Mouse (Mus musculus) megakaryocyte, embryonic 14.5 days (primary cell): ENCODE data around the gene Ilkap. TPM values are rescaled to one million over a fixed set of nuclear protein-coding genes. Genes with fewer than 3 reads are reported as not detected.

ENCODE experiments used
- H3K27me3 ChIP-seq: replicated peaks from 2 replicates; pipeline ENCODE3; 2012; ENCODE audit warnings: inconsistent platforms
- H3K36me3 ChIP-seq: replicated peaks from 2 replicates; pipeline ENCODE3; 2012; ENCODE audit warnings: low read length, inconsistent platforms, mixed read lengths
- H3K4me1 ChIP-seq: 2 replicates; pipeline ENCODE4 v1.6.1; 2012; ENCODE audit warnings: inconsistent platforms
- H3K4me3 ChIP-seq: replicated peaks from 2 replicates; pipeline ENCODE3; 2012; ENCODE audit warnings: moderate library complexity, mild to moderate bottlenecking, inconsistent platforms
- H3K9me3 ChIP-seq: 2 replicates; pipeline ENCODE4 v1.6.1; 2012; ENCODE audit warnings: inconsistent platforms
- FLI1 ChIP-seq: IDR thresholded peaks from 2 replicates; pipeline ENCODE4 v1.6.1; 2012; ENCODE audit warnings: low read length, inconsistent platforms, mixed read lengths
- GATA1 ChIP-seq: IDR thresholded peaks from 3 replicates; pipeline ENCODE4 v1.6.1; 2012; ENCODE audit warnings: mixed read lengths, low read length, inconsistent platforms, borderline replicate concordance
- polyA plus RNA-seq: library from polyadenylated mRNA; stranded (reverse); fragments of >175 nt; gene quantifications from 2 replicates; pipeline ENCODE4 v1.2.3, GENCODE M21; 2012; ENCODE audit warnings: low replicate concordance; ENCODE audit not compliant: insufficient read depth

The Ilkap gene
- 13.9 and 52.5 TPM in 2 replicates for polyA plus RNA-seq

DNA sequence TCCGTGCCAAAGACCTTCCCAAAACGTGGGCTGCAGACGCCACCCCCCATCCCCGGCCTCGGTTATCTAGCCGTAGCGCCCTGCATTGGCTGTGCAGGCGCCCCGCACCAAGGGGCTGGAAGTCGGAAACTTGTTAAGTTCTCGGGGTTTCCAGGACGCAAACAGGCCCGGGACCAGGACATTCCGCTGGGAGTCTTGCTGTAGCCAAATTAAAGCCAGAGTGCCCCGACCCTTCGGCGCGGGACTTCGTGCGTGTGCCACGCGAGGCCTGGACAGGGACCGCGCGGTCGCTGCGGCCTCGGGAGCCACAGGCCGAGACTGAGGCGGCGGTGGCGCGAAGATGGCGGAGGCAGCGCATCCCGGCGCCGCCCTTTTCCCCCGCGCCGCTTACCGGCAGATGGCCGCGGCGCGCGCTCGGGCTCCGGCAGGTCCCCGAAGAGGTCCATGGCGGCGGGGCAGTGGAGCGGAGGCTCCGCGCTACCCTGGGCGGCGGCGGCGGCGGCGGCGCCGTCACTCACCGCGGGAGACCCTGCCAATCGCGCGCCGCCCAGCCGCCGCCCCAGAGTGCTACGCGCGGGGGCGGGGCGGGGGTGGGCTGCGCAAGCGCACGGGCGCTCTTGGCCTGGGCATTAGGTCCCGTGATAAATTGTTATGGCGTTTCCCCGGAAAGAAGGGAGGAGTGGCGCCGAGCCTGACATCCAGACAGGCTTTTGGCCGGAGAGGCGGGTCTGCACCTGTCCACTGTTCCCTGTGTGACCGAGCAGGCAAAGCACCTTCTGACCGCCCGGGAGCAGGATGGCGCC lies at the start of gene Ilkap:
Gene Ilkap, minus strand, starts transcription at position 556 of the 803 bp plus-strand sequence.
- H3K36me3 ChIP-seq: peaks cover 41% of the 10 kb centered on the region
- H3K9me3 ChIP-seq: peaks cover 9% of the 10 kb centered on the region
- TF ChIP-seq GATA1 (no peak), FLI1 (no peak)
- H3K4me3 ChIP-seq: peak within 1 kb of the TSS; percentile 93
- peaks cover 38% of the 10 kb centered on the region for H3K4me1 ChIP-seq
- peaks cover 2% of the 10 kb centered on the region for H3K27me3 ChIP-seq

DNA sequence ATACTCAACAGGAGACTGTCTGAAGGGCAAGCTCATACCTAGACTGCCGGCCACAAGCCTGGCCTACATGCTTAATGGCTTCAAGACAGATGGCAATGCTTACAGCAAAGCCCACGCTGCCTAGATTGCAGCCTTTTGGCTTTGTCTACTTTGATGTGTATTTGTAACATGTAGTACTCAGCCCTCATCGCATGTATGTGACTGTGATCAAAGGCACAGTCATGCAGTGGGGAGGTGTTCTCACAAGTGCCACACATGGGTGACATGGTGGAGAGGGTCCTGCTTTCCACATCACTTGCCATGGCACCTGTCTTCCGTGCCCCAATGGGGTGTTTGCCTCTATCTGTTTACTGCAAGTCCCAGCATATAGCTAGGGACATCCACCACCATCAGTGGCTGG lies 47.9 kb upstream of the Ilkap start:
- Histone ChIP-seq H3K27me3 (peaks cover 3% of the 10 kb centered on the region), H3K9me3 (peaks cover 16% of the 10 kb centered on the region), H3K4me3 (peak overlapping the region; percentile 8), H3K36me3 (peaks cover 86% of the 10 kb centered on the region), H3K4me1 (peaks cover 30% of the 10 kb centered on the region)
- TF ChIP-seq GATA1 (no peak), FLI1 (no peak)

GRCm38 (mm10) chr1:91446060-91446459 lies 47.4 kb upstream of the Ilkap start:
- Histone ChIP-seq H3K4me3 (no peak overlapping the region), H3K4me1 (peaks cover 30% of the 10 kb centered on the region), H3K36me3 (peaks cover 86% of the 10 kb centered on the region), H3K9me3 (peaks cover 16% of the 10 kb centered on the region), H3K27me3 (peaks cover 3% of the 10 kb centered on the region)
- TF ChIP-seq GATA1 (no peak), FLI1 (no peak)

DNA sequence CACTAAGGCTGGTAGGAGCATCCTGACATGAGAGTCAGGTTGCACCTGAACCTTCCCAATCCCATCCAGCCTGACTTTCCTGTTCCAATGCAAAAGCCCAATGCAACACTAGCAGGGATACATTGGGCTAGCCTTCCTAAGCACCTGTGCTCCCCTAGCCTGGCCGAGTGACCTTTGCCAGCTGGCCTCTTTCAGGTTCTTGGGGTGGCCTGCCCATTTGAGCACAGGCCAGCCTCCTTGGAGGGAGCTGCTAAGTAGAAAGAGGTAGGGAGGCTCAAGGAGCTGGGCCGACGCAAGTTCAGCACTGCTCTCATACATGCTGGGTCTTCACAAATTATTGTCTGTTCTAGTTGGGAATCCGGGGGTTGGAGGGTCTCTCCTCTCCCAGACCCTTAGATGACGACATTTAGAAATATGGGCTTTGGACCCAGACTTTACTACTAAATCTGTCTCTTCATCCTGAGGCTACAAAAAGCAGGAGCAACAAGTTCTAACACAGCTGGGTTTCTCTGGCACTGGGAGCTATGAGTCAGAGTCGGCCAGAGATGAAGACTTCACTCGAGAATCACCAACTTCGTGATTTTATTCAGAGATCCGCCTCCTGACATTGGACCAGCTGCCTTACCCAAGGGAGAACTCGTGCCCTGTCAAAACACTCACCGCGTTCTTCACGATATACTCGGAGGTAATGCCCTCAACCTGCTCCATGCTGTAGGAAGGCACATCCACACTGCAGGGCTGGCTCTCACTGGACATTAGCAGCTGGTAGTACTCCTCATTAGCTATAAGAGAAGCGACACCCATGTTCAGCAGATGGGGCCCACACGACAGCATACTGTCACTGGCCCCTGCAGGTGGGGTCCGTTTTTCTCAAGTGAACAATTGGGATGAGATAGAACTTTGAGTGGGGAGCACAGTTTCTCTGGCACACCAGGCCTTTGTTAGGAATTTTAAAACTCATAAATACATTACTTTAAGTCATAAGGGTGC lies 46.5 kb upstream of the Ilkap start:
- H3K4me3 ChIP-seq: no peak overlapping the region
- no peak for TF ChIP-seq GATA1
- TF ChIP-seq FLI1: no peak
- peaks cover 38% of the 10 kb centered on the region for H3K4me1 ChIP-seq
- H3K36me3 ChIP-seq: peaks cover 86% of the 10 kb centered on the region
- H3K9me3 ChIP-seq: peaks cover 16% of the 10 kb centered on the region
- H3K27me3 ChIP-seq: peaks cover 3% of the 10 kb centered on the region

DNA sequence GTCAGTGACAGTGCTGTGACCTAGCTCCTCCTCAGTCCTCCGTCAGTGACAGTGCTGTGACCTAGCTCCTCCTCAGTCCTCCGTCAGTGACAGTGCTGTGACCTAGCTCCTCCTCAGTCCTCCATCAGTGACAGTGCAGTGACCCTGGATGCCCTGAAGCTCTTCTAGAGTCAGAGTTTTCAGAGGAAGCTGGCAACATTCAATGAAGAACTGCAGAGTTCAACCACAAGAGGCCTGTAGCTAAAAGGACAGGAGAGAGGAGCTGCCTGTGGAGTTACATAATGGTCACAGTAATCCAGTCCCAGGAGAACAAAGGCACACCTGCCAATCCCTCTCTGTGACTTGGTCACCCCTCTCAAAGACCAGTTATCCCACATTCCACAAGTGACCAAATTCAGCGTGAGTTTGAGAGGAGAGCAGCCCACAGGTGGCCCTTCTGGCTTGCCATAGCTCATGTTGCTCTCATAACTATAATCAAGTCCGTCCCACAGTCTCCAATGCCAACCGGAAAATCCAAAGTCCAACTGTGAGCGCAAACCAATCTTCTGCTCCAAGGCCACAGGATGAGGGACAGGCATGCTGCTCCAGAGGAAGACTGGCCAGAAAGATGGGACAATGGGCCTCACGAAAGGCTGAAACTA lies 43.9 kb upstream of the Ilkap start:
- H3K36me3 ChIP-seq: peaks cover 83% of the 10 kb centered on the region
- peaks cover 11% of the 10 kb centered on the region for H3K9me3 ChIP-seq
- H3K4me1 ChIP-seq: peaks cover 54% of the 10 kb centered on the region
- H3K4me3 ChIP-seq: peak overlapping the region; percentile 18
- H3K27me3 ChIP-seq: peaks cover 3% of the 10 kb centered on the region
- no peak for TF ChIP-seq GATA1
- no peak for TF ChIP-seq FLI1

DNA sequence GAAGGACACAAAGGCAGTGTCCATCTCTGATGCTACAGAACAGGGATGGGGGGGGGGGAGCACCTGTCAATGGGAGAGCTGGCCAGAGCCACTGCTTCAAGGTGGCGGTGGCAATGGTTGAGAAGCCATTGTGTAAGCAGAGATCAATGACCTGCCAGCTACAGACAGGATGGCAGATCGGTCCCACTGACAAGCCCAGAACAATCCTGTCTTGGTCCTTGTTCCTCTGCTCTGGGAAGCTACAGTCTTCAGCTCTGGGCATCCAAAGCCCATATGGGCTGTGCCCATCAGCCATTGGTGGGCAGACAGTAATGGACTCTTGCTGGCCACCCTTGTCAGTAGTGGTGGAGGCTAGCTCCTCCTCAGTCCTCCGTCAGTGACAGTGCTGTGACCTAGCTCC lies 43.2 kb upstream of the Ilkap start:
- H3K9me3 ChIP-seq: peaks cover 5% of the 10 kb centered on the region
- peaks cover 79% of the 10 kb centered on the region for H3K36me3 ChIP-seq
- peaks cover 3% of the 10 kb centered on the region for H3K27me3 ChIP-seq
- H3K4me3 ChIP-seq: peak overlapping the region; percentile 80
- TF ChIP-seq GATA1 (no peak), FLI1 (no peak)
- peaks cover 60% of the 10 kb centered on the region for H3K4me1 ChIP-seq

DNA sequence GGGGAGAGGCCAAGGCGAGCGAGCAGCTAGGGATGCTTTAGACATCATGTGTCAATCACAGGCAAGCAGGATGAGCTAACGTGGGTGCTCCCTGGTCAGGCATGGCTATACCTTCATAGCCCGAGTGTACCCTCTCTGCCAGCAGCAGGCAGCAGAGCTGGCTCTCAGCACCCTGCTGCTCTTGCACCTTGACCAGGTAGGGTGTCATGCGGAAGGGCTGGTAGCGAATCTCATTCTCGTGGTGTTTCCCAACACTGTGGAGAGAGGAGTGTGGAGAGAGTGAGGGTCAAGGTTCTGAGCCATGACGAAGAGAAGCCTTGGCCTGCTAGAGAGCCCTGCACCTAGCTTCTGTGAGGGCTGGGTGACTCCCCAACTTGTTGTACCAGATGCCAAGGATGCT lies 41.2 kb upstream of the Ilkap start:
- TF ChIP-seq GATA1 (no peak), FLI1 (no peak)
- Histone ChIP-seq H3K4me1 (peaks cover 76% of the 10 kb centered on the region), H3K36me3 (peaks cover 68% of the 10 kb centered on the region), H3K4me3 (no peak overlapping the region), H3K27me3 (no peaks in the 10 kb centered on the region), H3K9me3 (no peaks in the 10 kb centered on the region)

DNA sequence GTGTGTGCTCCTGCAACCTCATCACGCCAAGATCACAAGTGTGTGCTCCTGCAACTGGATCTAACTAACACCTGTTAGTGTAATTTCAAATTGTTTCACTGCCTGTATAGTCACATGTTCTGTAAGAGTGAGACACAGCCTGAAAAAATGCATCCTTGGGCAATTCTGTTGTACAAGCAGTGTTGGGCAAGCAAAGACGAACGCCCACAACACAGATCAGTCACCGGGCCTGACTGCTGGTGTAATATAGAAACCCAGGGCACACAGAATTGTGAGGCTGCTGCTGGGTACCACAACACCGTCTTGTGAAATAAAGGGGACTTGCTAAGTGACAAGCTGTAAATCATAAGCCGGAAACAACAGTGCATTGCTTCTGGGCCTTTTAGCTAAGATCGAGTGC lies 39.0 kb upstream of the Ilkap start:
- H3K4me1 ChIP-seq: peaks cover 66% of the 10 kb centered on the region
- peaks cover 68% of the 10 kb centered on the region for H3K36me3 ChIP-seq
- no peaks in the 10 kb centered on the region for H3K27me3 ChIP-seq
- TF ChIP-seq GATA1: no peak
- no peak for TF ChIP-seq FLI1
- no peaks in the 10 kb centered on the region for H3K9me3 ChIP-seq
- H3K4me3 ChIP-seq: no peak overlapping the region

DNA sequence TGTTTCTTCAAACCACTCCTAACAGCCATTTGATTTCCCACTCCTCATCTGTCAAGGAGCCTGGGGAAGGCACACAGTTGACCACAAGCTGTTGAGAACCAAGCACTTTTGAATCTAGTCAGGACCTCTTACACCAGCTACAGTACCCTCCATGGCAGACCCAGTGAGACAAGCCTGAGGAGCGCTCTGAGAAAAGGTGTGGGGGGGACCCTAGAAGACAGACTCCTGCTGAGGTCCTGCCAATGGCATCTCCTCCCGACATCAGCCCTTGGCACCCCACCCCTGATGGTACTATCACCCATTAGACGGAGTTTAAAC lies 38.4 kb upstream of the Ilkap start:
- Histone ChIP-seq H3K9me3 (no peaks in the 10 kb centered on the region), H3K4me1 (peaks cover 61% of the 10 kb centered on the region), H3K4me3 (no peak overlapping the region), H3K27me3 (no peaks in the 10 kb centered on the region), H3K36me3 (peaks cover 71% of the 10 kb centered on the region)
- TF ChIP-seq GATA1: no peak
- no peak for TF ChIP-seq FLI1
